Comparison of ENCODE assay signal across 7 mouse cellular contexts in the genomic region with DNA sequence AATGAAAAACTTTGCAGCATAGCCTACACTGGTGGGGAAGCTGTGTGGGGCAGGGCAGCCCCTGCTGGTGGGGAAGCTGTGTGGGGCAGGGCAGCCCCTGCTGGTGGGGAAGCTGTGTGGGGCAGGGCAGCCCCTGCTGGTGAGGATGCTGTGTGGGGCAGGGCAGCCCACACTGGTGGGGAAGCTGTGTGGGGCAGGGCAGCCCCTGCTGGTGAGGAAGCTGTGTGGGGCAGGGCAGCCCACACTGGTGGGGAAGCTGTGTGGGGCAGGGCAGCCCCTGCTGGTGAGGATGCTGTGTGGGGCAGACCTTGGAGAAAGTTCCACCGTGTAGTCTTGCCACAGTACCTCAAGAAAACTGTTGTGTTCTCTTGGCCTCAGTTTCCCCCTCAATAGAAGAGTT. TPM values are rescaled to one million over a fixed set of nuclear protein-coding genes. Genes with fewer than 3 reads are reported as not detected.
DNase-seq lines count a peak whose midpoint lies in the region; ATAC-seq and TF ChIP-seq lines count a peak whose summit lies in the region.
"Not testable (repeated sequence)": the region's sequence is repeated elsewhere in the genome, so short reads cannot be mapped to it uniquely, and the experiment has no call there.

No protein-coding gene starts in this region.

- H3K4me1 ChIP-seq in forebrain, embryonic 10.5 days: peaks cover 73% of the 10 kb centered on the region
- H3K4me1 ChIP-seq in heart, embryonic 15.5 days (replicated peaks): peaks cover 60% of the 10 kb centered on the region
- peaks cover 69% of the 10 kb centered on the region for H3K4me1 ChIP-seq in kidney, adult 2 months (ENCODE audit: control insufficient read depth, insufficient read depth, low read length)
- peaks cover 36% of the 10 kb centered on the region for H3K4me1 ChIP-seq in lung, embryonic 14.5 days (ENCODE audit: insufficient read depth)
- H3K4me1 ChIP-seq in midbrain, postnatal 0 days (ENCODE audit: insufficient read depth, low read length): peaks cover 24% of the 10 kb centered on the region

- not testable (repeated sequence) for H3K4me2 ChIP-seq in heart, embryonic 15.5 days; lung, embryonic 14.5 days; midbrain, postnatal 0 days (ENCODE audit: low read depth, low read length, poor library complexity, severe bottlenecking)

- WGBS in forebrain, embryonic 10.5 days: 50% methylated on average over 1 of the region's 1 CpGs
- WGBS in heart, embryonic 15.5 days: 27% methylated on average over 1 of the region's 1 CpGs
- 40% methylated on average over 1 of the region's 1 CpGs for WGBS in kidney, adult 2 months
- 44% methylated on average over 1 of the region's 1 CpGs for WGBS in lung, embryonic 14.5 days
- 35% methylated on average over 1 of the region's 1 CpGs for WGBS in midbrain, postnatal 0 days

- not testable (repeated sequence) for H3K4me3 ChIP-seq in forebrain, embryonic 10.5 days; heart, embryonic 15.5 days; kidney, adult 2 months (ENCODE audit: insufficient read depth, low read depth, low read length); lung, embryonic 14.5 days (ENCODE audit: low read depth, low read length); midbrain, postnatal 0 days (ENCODE audit: low read depth, low read length)

- peak; percentile 47 for DNase-seq in T-cell, adult 2 months (ENCODE audit: low spot score)
- DNase-seq in forebrain, embryonic 10.5 days (ENCODE audit: extremely low spot score, low spot score); kidney, adult 2 months; lung, embryonic 14.5 days; midbrain, postnatal 0 days (ENCODE audit: low spot score): not testable (repeated sequence)
- peak; percentile 62 to 72 for DNase-seq in thymus, postnatal 10 days (ENCODE audit: low spot score in 2 of 2)

- ATAC-seq in heart, embryonic 15.5 days (replicated peaks; ENCODE audit: insufficient number of reproducible peaks, insufficient read depth, low FRiP score, low read depth); lung, embryonic 14.5 days (ENCODE audit: insufficient read depth); midbrain, postnatal 0 days (ENCODE audit: low FRiP score): not testable (repeated sequence)

- TF ChIP-seq CTCF in kidney, adult 2 months (conservative IDR thresholded peaks at IDR 0.05; ENCODE audit: insufficient read depth, insufficient read length, low read depth, low read length): not testable (repeated sequence)
- TF ChIP-seq CTCF in lung, embryonic 14.5 days (IDR thresholded peaks at IDR 0.05; ENCODE audit: low read depth): peak; percentile 66
- peak; percentile 58 for TF ChIP-seq CTCF in midbrain, postnatal 0 days (IDR thresholded peaks at IDR 0.05)

- not testable (repeated sequence) for TF ChIP-seq POLR2A in kidney, adult 2 months (IDR thresholded peaks at IDR 0.05; ENCODE audit: low read depth, low read length)

- not testable (repeated sequence) for H3K36me3 ChIP-seq in forebrain, embryonic 10.5 days (replicated peaks); heart, embryonic 15.5 days; kidney, adult 2 months (ENCODE audit: control insufficient read depth, insufficient read depth, low read length); lung, embryonic 14.5 days (ENCODE audit: insufficient read depth); midbrain, postnatal 0 days (ENCODE audit: insufficient read depth, low read length)

- not testable (repeated sequence) for H3K9me3 ChIP-seq in forebrain, embryonic 10.5 days; heart, embryonic 15.5 days (replicated peaks); lung, embryonic 14.5 days (ENCODE audit: low read depth, low read length); midbrain, postnatal 0 days (ENCODE audit: low read length)

- not testable (repeated sequence) for H3K9ac ChIP-seq in heart, embryonic 15.5 days; lung, embryonic 14.5 days; midbrain, postnatal 0 days (replicated peaks; ENCODE audit: low read length, poor library complexity, severe bottlenecking)

- H3K27ac ChIP-seq in forebrain, embryonic 10.5 days: peak overlapping the region; percentile 44; the same call in 1 of the 2 replicates
- 0 out of 2 replicates have a peak overlapping the region, but pooled peaks have one; percentile 28 for H3K27ac ChIP-seq in heart, embryonic 15.5 days
- H3K27ac ChIP-seq in kidney, adult 2 months (ENCODE audit: insufficient read depth, low read depth, low read length): peak overlapping the region; percentile 96
- H3K27ac ChIP-seq in lung, embryonic 14.5 days (ENCODE audit: low read depth); midbrain, postnatal 0 days (ENCODE audit: low read depth, low read length): not testable (repeated sequence)

- not testable (repeated sequence) for H3K27me3 ChIP-seq in forebrain, embryonic 10.5 days (ENCODE audit: poor library complexity, severe bottlenecking); heart, embryonic 15.5 days; kidney, adult 2 months (replicated peaks; ENCODE audit: control insufficient read depth, insufficient read depth, low read length); lung, embryonic 14.5 days (ENCODE audit: insufficient read depth, low read length); midbrain, postnatal 0 days (ENCODE audit: insufficient read depth, low read length)

RNA-seq across cellular contexts. Expression of a gene that starts 42.8 kb away (rescaled TPM):
- polyA plus RNA-seq in forebrain, embryonic 10.5 days (2016; fragmentation: Nextera tagmentation; extraction: Ambion mirVana): 63.4 and 64.6 TPM in 2 replicates
- polyA plus RNA-seq in heart, embryonic 15.5 days (2015; fragmentation: Nextera tagmentation; extraction: Ambion mirVana): 53.5 and 65.9 TPM in 2 replicates
- 107 and 134 TPM in 2 replicates for polyA plus RNA-seq in kidney, adult 2 months (2012; rRNA removed)
- 74.8 and 84.5 TPM in 2 replicates for polyA plus RNA-seq in lung, embryonic 14.5 days (2014; fragmentation: Nextera tagmentation; extraction: Ambion mirVana)
- 95.2 and 108 TPM in 2 replicates for total RNA-seq in midbrain, postnatal 0 days (2014; rRNA removed)
- polyA plus RNA-seq in midbrain, postnatal 0 days (2015; fragmentation: Nextera tagmentation; extraction: Ambion mirVana): 84.2 and 85.8 TPM in 2 replicates
